Mouse (Mus musculus): ENCODE measurements around the gene Kif6.

The Kif6 gene

DNA sequence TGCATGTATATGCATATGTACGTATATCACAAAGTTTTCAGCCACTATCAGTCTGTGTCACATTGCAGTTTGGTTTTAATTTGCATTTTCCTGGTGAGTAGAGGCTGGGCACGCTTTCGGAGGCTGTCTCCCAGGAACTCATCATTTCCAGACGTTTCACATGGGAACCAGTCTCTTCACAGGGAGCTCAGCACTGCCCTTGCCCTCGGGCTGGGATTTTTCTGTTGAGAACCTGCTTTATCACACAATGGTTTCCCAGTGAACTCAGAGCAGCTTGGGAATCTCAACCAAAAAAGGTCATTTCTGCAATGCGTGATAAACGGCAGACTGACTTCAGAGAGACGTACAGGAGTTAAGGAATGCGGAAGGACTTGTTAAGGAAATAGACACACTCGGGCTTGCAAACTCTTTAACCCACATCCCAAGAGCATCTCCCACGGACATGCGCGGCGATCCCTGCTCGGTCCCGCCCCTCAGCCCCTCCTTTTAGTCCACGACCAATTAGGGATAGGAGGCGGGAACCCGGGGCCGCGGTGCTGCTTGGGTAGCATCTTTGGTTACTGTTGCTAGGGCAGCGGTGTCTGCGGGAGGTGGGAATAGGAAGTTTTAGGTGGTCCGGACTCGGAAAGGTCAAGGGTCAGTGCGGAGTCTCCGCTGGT, at the start of gene Kif6:
Gene Kif6 (plus strand): TSS at position 560 of the 659 bp plus-strand sequence.
- DNase-seq (ENCODE audit: low read depth, low spot score) = peak; percentile 81

DNA sequence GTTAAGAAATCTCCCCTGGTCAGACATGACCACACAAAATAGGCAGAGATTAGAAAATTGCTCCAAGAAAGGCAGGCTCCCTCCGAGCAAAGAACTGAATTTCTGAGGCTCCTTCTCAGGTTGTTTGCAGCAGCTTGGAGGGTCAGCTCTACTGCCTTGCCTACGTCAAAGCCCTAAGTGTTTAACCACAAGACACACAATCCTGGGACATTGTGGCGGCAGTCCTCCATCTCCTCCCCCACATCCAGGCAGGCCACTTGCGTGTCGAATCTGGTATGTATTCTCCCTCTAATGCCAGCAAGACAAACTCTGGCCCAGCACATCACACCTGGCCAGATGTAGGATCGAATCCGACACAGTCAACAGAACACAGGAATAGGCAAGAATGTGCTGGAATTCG, 46.2 kb upstream of the Kif6 start:
- no peak for DNase-seq (ENCODE audit: low read depth, low spot score)

DNA sequence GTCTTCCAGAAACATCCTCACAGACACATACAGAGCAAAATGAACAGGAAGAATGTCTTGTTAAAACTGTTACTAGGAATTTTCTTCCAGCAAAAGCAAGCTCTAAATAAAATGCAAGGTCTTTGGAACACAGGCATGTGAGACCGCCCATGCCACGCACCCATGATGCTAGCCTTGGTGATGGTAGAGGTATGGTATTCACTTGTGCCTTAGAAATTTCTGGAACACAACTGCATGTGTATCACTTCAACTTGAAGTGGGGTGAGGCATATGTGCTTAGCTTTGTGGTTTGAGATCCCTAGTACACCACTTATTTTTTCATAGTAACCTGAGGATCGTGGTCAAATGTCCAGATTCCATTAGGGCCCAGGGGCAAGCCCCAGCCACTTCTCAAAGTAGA, 37.6 kb upstream of the Kif6 start:
- DNase-seq (ENCODE audit: low read depth, low spot score) = no peak

DNA sequence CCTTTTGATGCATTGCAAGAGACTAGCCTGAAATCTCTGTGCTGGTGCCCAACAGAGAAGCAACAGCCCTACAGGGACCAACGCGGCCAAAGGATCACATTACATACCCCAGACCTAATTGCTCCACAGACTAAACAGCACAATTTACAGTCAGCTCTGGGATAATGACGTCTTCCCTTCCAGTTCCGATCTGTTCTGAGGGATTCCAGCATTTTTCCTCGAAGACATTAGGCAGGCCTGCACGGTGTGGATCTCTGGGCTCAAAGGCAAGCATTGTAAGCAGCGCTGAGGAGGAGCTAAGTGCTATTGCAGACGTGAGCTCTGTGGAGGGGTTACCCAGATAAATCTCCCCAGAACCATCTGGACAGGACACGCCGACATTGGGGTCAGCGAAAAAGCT, 32.5 kb upstream of the Kif6 start:
- DNase-seq (ENCODE audit: low read depth, low spot score) = no peak

DNA sequence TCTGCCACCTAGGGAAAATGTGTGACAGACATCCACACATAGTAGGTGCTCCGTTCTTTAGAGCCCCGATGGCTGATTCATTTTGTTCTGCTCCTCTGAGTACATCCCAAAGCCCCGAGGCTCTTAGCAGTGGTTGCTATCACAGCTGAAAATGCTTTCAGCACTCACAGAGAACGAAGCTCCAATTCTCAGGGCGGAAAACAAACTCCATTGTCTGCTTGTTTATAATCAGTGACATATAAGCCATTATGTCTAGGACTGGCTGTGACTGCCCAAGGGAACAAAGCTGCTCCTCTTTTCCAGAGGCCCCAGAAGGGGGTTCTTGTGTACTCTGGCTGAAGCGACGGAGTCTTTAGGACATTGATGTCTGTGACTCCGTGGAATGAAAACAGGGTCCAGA, 24.9 kb upstream of the Kif6 start:
- DNase-seq (ENCODE audit: low read depth, low spot score) = no peak

DNA sequence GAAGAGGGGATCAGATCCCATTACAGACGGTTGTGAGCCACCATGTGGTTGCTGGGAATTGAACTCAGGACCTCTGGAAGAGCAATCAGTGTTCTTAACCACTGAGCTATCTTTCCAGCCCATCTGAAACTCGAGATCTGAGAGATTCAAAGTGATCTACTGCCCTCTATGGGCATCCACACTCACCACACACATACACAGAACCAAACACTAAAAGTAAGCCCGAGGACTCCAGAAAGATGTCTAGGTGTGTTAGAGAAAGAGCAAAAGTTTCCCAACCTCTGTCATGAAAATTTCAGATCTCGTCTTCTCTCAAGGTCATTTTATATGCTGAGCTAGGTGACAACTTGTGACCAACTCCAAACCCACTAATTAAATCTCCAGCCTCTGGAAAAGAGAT, 9.5 kb upstream of the Kif6 start:
- peak; percentile 41 for DNase-seq (ENCODE audit: low read depth, low spot score)

DNA sequence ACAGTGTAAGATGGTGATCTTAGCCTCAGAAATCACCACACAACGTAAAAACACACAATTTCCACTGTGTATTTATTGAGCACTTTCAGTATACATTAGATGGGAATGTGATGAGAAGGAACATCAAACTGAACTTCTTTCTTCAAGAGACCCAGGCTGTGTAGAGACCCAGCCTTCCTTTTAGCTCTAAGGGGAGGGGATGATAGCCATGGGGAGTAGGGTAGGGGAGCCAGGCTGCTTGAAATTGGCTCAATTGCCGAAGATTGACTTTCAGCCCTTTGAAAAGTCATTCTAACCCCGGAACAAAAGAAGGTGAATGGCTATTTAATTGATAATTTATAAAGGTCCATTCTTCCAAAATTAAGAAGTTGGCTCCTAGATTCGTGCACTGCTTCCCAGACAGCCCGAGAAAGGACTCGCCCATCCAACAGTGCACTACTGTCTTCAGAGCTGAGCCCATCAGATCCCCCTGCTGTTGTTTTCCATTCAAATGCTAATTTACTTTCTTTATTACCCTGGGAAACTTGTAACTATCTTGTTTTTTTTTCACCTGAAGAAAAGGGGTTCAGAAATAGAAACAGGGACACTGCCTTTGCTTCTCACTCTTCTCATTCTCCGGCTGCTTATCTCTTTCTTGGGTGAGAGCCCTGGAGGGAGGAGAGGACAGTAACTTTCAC, 7.4 kb upstream of the Kif6 start:
- DNase-seq (ENCODE audit: low read depth, low spot score) = peak; percentile 40

DNA sequence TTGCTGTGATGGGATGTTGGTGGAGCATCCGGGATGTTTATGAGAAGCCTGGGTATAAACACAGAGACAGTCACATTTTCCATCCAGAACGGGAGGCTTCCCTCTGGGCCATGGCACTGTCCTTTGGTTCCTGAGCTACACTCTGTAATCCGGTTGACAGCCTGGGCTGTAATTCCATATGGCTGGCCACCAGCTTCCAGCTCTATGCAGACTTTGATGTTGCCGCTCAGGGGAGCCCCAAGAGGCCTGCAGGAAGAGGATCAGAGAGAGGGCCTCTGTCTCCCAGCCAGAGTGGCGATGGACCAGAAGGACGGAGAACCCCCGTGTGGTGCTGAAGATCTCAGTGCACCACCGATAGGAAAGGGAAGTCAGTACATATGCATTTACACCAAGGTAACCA, 4.6 kb upstream of the Kif6 start:
- DNase-seq (ENCODE audit: low read depth, low spot score) = no peak

DNA sequence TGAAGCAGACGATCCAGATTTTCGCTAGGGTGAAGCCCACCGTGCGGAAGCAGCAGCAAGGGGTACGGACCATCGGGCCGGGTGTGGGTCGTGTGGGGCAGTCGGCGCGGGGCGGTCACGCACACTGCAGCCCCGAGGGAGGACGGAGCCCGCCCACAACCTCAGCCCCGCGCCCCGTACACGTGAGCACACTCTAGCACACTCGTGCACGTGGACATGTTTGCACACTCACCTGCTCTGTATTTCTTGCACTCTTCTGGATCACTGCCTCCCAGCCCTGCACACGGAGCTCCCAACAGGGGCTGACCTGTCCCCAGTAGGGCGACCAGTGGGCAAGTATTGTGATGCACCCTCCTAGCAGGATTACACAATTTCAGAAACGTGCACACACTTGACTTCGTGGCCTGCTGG, 310 bp downstream of the Kif6 start:
- no peak for DNase-seq (ENCODE audit: low read depth, low spot score)

DNA sequence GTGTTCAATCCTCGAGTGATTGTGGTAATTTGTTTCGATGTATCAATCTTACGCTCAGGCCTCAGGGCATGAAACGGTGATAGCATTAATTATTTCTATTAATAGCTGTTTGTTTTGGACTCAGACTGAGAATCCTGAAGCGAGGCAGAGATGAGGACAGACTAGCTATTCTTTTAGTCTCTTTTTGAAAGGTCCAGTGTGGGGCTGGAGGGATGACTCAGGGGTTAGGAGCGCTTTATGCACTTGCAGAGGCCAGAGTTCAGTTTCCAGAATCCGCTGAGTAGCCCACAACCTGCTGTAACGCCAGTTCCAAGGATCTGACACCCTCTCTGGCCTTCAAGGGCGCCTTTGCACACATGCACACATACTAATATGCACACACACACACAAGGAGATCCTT, 9.6 kb downstream of the Kif6 start:
- no peak for DNase-seq (ENCODE audit: low read depth, low spot score)

DNA sequence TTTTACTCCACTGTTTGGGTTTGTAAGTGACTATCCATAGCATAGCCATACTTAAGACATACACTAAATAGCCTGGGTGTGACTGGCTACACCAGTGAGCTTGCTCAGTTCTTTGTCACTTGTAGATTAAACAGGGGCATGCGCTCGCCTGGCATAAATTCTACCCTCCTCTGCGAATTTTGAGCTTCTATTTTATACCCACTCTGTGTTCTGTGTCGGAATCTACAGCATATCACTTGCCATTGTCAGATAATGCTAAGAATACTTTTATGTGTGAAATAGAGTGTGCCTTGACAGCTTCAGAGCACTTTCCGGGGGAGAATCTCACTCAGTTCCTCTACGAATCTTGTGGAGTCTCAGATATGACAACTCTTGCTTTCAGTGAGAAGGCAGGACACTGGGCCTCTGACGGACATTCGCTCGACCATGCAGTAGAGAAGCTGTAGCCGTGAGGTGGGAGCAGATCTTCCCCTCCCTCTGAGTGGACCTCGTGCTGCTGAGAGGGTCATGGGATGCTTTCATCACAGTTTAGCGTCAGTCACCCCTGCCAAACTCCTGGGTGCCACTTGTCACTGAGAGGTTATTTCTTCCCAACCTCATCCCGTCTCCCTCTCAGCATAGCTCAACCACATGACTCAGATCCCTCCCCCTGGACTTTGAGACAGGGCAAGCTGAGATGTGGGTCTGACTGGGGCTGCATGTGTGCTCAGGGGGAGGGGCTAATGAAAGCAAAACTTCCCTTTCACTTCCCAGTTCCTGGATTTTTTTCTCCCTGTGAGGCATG, 12.3 kb downstream of the Kif6 start:
- no peak for DNase-seq (ENCODE audit: low read depth, low spot score)

DNA sequence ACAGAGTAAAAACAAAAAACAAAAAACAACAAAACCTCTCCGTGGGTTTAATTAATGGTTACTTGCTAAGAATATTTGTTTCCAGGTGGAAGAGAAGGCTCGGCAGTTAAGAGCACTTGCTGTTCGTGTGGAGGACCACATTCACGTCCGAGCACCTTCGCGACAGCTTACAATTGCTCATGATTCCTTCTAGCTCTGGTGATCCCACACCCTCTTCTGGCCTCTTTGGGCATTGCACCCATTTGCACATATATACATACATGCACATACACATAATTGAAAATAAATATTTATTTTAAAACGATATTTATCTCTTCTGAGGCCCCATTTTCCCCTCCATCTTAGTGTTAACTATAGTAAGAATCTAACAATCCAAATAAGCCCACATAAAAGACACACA, 13.9 kb downstream of the Kif6 start:
- DNase-seq (ENCODE audit: low read depth, low spot score) = peak; percentile 55

DNA sequence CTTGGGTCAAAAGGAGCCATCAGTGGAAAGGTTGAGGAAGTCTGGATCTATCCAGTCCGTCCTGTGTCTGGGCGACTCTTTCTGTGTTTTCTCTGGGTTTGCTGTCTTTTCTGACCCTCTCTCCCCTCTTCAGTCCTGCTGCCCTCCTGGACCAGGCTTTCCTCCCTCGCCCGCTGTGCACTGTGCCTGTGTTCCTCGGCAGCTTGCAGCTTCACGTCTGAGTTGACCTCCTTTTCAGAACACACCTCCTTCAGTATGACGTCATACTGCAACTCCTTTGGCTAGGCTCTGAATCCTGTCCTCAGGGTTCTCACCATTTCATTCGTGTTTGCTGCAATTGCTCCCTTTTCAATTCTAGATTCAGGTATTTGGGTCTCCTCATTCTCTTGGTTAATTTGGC, 18.1 kb downstream of the Kif6 start:
- peak; percentile 10 for DNase-seq (ENCODE audit: low read depth, low spot score)

DNA sequence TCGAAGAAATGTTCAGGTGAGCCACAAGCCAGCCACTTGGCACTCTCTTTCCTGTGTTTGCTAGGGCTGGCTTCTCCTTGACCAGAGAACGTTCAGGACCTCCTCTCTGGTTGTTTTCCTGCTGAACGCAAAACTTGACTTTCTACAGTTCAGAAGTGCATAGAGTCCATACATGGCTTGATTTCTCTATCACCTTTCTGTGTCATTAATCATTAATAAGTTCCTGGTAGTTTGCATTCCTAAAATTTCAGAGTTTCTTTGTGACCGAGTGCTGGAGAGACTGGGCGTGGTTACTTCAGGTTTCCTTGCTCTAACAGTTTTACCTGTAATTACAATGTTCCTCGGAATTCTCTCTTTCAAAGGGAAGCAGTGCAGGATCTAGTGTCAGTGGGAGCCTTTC, 27.0 kb downstream of the Kif6 start:
- DNase-seq (ENCODE audit: low read depth, low spot score) = no peak

DNA sequence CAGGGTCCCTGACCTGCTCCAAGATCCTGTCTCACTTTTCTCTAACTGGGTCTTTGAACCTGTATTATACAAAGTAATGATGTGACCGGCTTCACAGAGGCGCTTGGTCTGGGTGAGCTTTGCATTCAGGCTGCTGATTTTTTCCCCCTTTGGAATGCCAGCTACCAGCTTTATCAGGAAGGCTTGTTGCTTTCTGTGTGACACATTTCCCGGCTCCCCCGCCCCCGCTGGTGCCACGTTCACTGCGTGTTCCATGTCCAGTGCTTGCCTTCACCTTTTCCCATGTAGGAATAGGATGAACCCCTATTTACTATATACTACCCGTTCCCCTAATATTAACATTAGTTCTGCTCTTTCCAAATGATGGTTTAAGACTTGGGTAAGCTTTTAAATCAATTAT, 27.4 kb downstream of the Kif6 start:
- DNase-seq (ENCODE audit: low read depth, low spot score) = no peak

DNA sequence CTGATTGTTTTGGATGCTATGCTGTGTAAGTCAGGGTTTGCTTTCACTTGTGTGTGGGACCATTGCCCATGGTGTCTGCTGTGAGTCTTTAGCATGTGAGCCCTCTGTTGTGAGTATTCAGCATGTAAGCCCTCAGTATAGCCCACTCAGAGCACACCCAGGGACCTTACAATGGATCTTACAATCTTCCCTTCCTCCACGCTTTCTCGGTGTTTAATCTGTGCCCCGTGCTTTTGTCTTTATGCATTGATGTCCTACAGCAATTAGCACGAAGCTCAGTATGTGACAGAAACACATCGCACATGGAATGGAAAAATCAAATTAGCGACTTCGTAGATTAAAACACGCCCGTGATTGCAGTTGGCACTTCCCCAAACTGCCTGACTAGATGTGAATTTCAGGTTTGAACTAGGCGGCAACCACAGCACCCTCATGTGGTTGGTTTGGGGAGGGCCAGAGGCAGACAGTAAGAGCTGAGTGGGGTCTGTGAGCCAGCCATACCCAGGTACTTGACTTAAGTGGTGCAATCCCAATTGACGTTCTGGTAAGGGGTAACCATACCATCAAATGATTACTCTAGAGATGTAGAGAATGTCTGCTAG, 28.1 kb downstream of the Kif6 start:
- DNase-seq (ENCODE audit: low read depth, low spot score) = peak; percentile 11

DNA sequence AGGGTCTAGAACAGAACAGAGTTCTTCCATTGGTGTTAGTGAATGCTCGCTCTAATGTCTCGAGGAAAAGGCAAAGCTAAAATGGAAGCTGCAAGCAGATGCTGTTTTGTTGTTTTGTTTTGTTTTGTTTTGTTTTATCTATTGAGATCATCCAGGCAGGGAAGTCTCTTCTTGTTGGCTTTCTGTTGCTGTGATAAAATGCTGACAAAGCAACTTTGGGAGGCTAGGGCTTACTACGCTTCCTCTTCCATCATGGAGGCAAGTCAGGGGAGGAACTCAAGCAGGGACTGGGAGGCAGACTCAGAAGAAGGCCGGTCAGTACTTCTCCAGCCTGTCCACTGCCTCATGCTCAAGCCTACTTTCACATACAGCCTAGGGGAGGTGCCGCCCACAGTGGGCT, 31.3 kb downstream of the Kif6 start:
- DNase-seq (ENCODE audit: low read depth, low spot score) = no peak

DNA sequence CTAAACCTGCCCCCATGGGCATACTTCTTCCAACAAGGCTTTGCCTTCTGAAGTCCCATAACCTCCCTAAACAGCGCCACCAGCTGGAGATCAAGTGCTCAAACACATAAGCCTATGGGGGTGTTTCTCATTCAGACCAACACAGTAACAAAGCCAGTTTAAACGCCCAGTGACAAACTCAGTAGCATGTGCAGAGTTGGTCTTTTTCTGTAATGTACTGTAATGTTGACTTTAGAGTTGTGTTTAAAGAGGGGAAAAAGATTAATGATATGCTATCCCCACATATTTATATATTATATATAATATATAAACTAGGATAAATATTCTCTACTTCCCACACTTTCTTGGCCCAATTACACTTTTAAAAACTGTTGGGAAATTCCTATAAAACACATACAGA, 34.0 kb downstream of the Kif6 start:
- DNase-seq (ENCODE audit: low read depth, low spot score) = peak; percentile 6

DNA sequence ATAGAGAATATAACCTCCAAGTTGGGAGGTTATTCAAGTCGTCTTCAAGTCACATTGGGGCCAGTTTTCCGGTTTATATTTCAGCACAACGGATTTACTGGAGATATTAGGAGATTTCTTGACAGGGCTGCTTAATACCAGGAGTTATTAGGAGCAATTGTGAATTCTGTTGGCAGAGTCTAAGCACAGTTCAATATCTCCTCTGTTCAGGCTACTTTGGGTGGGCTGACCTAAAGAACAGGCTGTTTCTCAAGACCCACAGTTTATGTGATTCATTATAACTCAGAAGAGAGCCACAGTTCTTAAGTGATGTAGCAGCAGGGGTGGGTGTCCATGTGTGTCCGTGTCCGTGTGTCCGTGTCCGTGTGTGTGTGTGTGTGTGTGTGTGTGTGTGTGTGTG, 34.5 kb downstream of the Kif6 start:
- no peak for DNase-seq (ENCODE audit: low read depth, low spot score)

DNA sequence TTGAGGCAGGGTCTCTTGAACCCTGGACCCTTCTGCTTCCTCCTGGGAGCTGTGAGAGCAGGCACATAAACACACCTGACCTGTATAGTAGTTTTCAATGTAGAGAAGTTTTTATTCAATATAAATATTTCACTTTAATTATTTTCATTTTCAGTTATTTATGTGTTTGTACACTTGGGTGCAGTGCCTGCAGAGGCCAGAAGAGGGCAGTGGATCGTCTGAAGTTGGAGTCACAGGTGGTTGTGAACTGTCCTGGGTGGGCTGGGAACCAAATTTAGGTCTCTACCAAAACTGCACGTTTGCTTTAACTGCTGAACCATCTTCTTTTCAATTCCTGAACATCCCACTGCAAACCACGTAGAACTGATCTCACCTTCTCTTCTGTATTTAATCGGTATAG, 35.4 kb downstream of the Kif6 start:
- peak; percentile 8 for DNase-seq (ENCODE audit: low read depth, low spot score)

DNA sequence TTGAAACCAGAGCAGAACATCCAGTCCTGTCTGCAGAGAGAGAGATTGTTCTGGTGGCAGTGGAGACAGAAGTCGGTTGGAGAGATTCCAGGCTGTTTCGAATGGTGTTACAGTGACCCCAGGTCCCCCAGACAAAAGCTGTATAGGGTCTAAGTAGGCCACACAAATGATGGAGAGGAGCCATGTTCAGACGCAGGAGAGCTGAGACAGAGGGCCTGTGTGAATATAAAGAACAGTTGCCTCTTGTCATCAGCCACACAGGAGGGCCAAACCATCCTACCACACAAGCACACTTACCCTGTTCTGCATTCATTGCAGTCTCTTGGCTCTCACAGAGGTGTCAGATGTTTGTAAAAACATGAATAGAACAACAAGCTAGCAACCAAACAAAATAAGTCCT, 37.4 kb downstream of the Kif6 start:
- DNase-seq (ENCODE audit: low read depth, low spot score) = no peak

DNA sequence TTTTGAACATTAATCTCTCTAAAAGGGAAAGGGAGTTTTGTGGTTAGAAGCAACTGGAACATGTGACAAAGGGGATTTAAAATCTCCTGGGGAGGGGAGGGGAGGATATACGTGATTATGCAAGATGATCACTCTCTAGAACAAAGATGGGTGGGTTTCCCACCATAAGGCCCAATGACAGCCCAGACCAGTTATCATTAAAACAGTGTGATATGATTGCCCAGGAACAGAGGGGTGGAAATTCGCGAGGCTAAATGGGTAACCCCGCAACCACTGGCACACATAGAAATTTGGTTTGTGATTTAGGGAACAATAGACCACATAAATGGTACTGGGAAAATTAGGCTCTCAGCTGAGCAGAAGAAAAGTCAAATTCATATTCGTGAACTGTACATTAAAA, 37.9 kb downstream of the Kif6 start:
- DNase-seq (ENCODE audit: low read depth, low spot score) = no peak

DNA sequence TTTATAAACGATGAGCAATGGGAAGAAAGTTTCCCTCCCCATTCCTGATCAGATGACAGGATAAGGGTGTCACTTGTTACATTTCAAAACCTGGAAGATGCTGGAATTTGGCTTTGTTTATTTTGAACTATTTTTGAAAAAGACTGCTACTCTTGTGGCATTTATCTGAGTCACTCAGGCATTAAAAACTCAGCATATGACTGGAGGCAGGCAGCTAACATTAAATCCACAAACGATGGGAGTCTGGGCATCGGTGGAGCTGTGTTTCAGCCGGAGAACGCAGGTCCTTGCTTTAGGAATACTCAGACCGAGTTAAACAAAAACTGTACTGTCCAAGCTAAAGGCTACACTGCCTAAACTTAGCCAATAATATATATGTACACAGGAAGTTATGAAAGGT, 46.7 kb downstream of the Kif6 start:
- DNase-seq (ENCODE audit: low read depth, low spot score) = no peak

All from ES-CJ7 (cell line).